Mouse (Mus musculus) activated CD4-positive, CD25-positive, alpha-beta regulatory T cell, adult 4 months (primary cell): ENCODE data around the gene Plekhm3. TPM values are rescaled to one million over a fixed set of nuclear protein-coding genes. Genes with fewer than 3 reads are reported as not detected.
"Not testable (repeated sequence)": the region's sequence is repeated elsewhere in the genome, so short reads cannot be mapped to it uniquely, and the experiment has no call there.

Source experiments
- ATAC-seq: one replicate; pipeline ENCODE4 v1.8.0; 2017
- polyA plus RNA-seq, 2 experiments: library from polyadenylated mRNA; unstranded; fragments of 100-300 nt; shearing (Covaris generic); gene quantifications; one replicate each; pipeline ENCODE4 v1.2.1; 2017

Plekhm3 gene
- polyA plus RNA-seq, result 10 to 100 TPM in 1 of 2 experiments, 1 to 10 TPM in 1; 6.3 to 11.3 TPM

DNA sequence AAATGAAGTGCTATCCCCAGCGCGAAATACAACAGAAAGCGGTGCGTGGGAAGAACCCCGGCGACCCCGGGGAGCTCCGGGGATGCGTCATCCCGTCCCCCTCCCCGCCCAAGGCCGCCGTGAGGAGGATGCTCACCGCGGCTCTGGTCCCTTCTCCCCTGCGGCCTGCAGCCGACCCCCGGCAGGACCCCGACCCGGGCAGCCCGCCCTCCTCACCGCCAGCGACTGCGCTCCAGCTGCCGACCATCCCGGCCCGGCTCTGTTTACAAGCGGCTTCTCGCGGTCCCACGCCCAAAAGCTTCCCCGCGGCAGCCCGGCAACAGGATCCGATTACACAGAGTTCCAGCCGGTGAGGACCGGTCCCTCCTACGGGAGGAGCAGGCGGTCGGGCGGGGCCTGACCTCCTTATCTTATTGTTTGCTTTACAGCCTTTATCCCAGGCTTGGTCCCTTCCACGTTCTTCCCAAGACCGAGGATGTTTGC, at the start of gene Plekhm3:
Plekhm3 (minus strand) TSS at position 346 of the 483 bp plus-strand sequence.
- ATAC-seq, result peak; percentile 64

DNA sequence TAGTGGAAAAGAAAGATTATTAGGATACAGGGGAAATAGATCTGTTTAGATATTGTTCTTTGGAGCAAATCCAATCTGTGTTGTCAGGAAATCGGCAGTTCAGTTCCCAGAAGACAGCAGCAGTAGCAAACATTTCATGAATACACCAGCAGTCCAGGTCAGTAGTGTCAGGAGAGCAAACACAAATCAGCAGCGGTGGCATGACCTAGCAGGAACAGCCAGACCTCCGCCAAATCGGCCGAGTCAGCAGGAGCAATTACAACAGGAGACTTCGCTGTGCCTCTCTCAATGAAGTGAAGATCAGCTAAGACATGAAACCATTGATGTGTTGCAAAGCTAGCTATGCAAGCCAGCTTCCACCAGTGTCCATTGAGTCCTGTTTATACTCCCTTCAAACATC, 49.0 kb upstream of the Plekhm3 start:
- ATAC-seq, result no peak

DNA sequence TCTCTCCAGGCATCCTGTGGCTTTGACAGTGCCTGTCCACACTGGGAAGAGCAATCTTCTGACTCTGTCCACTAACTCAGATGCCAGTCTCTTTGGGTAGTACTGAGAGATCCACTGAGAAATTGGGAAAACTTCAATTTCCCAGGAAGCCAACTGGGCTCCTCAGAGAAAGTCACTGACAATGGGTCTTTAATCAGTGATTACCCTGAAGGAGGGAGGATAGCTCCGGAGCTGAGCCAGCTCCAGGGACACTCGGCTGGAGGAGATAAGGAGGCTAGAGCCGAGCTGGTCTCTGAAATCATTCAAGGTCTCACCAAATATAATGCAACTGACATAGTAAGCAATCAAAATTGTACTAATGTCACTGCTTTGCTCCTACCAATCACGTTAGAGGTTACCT, 47.9 kb upstream of the Plekhm3 start:
- ATAC-seq, result no peak

DNA sequence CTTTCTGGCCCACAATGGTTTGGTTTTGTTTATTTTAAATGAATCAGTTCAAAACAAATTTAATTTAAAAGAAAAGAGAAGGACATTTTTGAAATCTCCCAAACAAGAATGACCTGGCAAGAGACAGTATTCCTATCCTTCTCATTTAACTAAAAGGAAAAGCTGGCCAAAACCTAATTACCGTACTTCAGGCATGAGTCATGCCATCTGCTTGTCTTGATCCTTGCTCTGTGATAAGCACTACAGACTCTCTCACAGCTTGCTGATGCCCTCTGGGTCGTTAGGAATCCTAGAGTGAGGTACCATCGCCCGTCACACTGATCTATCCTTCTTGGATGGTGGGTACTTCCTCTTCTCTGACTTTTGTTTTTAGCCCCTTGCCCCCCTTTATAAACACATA, 36.6 kb upstream of the Plekhm3 start:
- no peak for ATAC-seq

DNA sequence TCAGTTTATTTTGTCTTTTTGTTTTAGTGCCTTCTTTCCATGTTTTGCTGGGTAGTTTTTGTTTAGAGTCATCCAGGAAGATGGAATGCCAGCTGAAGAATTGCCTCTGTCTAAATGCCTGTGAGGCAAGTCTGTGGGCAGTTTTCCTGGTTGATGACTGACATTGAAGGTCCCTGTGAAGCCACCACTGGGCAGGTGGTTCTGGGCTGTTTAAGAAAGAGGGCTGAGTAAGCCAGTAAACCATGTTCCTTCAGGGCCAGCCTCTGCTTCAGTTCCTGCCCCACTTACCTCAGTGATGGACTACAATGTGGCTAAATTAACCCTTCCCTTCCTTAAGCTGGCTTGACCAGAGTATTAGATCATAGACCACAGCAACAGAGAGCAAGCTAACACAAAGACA, 31.6 kb upstream of the Plekhm3 start:
- ATAC-seq, result no peak

DNA sequence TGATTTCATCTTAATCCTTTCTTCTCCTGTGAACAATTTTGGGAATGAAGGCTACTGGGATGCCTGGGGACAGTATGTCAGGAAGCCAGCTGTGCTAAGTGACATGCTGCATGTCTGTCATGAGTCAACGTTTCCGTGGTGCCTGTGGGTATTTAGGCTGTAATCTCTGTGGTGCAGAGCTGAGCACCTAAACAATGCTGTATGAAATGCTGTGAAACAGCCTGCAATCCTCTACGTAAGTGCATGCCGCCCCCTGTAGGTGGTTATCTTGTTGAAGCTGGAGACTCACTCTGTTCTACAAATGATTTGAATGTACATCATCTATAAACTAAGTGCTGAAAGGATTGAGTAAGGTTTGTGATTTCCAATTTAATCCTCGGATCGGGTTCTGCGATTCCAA, 29.5 kb upstream of the Plekhm3 start:
- no peak for ATAC-seq

DNA sequence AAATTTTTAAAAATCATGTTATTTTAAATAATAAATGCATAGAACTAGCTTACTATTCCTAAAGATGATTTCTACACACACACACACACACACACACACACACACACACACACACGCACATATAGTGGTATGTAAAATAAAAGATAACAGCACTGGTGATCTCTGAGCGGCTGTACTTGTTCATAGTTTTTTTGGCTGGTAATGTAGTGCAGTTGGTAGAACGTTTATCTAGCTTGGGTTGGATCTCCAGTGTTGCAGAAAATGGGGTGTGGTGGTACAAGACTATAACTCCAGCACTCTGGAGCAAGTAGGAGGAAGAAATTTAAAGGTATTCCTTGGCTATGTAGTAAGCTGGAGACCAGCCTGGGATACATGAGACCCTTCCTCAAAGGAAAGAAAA, 26.6 kb upstream of the Plekhm3 start:
- ATAC-seq, result no peak

DNA sequence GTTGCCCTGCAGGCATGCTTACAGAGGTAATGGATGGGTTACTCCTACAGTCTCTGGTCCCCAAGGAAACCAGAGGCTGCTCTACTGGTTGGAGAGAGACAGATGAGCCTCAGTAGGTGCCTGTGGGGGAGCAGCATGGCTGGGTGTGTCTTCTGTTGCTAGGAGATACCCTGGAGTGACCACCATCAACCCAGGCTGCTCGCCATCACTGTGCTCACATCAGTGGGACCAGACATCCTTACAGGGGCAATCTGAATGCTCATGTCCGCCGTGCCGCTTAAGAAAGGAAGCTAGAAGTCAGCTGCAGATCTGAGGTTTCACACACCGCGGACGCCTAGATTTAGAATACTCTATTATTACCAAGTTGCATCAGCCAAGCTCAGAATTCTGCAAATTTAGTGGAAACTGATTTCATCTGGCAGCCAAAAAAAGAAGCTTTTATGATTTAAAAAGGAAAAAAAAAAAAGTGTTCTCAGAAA, 21.7 kb upstream of the Plekhm3 start:
- no peak for ATAC-seq

DNA sequence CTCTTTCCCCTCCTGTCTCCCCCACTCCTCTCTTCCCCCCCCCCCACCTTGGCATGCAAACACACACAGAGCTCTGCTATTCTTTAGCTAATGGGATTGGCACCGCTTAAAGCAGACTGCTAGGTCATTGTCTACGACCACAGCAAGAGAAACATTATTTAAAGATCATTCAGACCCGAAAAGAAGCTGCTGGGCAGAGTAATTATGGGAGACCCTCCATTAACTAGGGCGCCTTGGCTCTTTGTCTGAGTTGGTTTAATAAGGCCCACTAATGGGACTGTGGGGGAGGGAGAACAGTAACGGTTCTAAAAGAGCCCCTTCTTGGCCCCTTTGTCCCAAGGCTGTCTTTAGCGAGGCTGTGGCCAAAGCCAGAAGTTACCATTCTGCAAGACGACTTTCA, 18.7 kb upstream of the Plekhm3 start:
- ATAC-seq, result no peak

DNA sequence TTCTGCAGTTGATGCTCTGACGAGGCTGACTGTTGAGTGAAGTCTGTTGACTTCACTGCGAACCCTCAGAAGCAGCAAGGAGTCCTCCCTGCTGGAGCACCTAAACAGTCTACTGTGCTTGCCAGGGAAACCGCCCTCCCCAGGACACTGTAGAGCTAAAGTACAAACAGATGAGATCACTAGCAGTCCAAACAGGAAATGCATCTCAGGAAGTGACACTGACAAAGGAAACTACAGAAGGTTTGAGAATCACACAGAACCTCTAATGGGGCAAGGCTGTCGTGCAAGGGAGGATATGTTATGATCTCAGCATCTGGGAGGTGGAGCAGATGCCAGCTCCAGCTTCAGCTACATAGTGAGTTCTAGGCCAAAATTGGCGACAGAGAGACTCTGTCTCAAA, 14.1 kb upstream of the Plekhm3 start:
- peak; percentile 98 for ATAC-seq

DNA sequence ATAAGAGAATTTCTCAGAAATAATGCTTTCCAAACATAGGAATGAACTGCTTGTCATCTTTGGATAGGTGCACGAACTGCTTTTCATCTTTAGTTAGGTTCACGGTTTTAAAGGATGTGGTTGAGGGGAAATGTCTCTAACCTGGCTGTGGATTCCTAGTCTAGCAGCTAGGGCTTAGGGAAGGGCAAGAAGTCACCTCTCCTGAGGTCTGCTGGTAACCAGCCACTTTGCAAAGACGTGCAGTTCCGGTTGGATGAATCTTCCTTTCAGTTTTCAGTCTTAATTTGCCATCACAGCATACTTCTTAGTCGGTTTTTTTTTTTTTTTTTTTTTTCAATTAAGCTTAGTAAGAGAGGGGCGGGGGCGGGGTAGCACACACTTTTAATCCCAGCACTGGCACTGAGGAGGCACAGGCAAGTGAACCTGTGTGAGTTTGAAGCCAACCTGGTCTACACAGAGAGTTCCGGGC, 431 bp upstream of the Plekhm3 start:
- ATAC-seq, result peak; percentile 62

DNA sequence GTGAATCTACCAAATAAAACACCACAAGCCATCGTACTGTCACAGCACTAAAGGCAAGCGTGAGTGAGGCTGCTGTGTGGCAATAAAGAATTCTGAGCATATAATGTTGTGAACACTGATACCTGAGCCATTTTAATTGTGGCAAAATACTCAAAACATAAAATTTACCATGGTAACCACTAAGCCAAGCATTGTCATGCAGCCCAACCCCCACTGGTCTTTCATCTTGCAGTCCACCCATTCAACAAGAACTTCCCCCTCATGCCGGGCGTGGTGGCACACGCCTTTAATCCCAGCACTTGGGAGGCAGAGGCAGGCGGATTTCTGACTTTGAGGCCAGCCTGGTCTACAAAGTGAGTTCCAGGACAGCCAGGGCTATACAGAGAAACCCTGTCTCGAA, 1.8 kb downstream of the Plekhm3 start:
- ATAC-seq, result not testable (repeated sequence)

DNA sequence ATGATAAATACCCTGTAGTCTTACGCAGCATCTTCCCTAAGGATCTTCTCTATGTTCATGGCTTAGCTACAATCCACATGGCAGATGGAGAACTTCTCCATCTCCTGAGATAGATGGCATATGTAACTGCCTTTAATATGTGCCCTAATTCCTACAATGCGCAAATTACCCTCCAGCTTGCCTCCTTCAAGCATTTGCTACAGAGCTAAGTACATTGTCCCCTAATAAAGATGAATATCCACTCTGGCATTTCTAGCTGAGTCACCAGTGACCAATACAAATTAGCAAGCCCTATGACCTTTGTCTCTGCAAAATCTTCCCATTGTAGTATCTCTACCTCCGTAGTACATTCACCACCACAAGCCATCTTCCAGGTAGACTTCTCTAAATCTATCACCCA, 6.4 kb downstream of the Plekhm3 start:
- ATAC-seq, result no peak

DNA sequence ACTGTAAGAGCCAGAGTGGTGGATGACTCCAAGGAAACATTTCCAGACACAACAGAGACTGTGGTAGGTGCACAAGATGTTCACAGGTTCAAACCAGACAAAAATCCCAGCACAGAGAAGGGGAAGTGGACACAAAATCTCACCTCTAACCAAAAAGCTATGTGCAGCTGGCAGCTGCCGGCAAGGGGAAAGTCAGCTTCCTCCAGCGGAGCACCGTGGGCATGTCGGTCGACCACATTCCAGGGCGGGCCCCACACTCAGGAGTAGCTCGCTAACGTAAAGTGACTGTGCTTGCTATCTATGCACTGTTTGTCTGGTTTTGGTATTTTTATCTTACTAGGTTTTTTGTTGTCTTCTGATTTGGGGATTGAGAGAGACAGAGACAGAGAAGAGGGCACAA, 7.2 kb downstream of the Plekhm3 start:
- ATAC-seq, result peak; percentile 59

DNA sequence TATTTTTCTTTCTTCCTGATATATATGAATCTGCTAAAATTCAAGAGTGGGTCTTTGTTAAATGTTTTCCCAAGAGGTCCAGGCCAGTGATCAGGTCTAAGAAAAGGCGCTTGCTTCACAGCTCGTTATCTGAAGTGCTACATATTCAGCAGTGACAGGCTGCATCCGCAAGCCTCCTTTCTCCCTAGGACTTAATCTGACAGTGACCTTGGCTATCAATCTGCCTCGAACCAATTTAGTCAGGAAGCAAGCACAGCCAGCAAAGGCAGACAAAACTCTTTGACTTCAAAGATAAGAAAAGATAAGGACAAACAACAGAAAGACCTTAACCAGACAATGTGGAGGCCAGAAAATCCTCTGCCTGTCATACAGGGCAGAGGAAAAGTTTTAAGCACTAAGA, 10.5 kb downstream of the Plekhm3 start:
- no peak for ATAC-seq

DNA sequence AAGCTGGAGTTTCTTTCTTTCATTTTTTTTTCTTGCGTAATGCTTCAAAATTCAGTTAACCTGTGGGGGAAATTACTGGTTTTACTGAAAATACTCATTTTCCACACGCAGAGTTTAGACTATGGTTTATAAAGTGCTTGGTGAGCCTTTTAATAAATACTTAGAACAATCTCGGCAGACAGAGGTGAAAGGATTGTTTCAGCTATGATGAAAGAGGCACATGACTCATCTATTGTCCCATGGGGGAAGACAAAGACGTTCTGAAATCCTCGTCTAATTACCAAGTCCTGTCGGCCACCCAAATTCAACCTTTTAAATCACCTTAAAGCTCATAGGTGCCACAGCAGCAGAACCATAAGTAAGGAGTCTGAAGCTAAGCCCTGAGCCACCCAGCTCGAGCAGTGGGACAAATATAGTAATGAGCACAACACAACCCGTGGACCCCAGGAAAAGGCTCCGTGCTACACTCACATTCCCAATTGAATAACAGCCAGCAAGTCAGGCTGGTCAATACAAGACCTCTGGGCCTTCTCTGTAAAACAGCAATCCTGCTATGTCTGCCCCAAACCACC, 11.3 kb downstream of the Plekhm3 start:
- no peak for ATAC-seq

DNA sequence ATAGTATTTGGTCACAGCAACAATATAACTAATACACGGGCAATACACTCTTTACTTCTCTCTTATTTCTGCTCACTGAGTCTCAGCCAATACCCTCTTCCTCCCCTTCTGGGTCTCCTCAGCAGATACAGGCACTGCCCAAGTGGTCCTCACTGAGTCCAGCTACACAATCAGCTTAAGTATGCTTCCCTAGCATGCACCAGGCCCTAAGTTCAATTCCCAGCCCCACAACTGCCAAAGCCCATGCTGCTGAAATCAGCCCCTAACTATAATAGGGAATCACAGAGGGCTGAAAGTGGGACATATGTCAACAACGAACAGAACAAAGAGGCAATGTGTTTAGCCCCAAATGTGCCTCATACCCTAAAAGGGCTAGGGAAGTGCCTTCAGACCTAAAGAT, 11.9 kb downstream of the Plekhm3 start:
- ATAC-seq, result no peak

DNA sequence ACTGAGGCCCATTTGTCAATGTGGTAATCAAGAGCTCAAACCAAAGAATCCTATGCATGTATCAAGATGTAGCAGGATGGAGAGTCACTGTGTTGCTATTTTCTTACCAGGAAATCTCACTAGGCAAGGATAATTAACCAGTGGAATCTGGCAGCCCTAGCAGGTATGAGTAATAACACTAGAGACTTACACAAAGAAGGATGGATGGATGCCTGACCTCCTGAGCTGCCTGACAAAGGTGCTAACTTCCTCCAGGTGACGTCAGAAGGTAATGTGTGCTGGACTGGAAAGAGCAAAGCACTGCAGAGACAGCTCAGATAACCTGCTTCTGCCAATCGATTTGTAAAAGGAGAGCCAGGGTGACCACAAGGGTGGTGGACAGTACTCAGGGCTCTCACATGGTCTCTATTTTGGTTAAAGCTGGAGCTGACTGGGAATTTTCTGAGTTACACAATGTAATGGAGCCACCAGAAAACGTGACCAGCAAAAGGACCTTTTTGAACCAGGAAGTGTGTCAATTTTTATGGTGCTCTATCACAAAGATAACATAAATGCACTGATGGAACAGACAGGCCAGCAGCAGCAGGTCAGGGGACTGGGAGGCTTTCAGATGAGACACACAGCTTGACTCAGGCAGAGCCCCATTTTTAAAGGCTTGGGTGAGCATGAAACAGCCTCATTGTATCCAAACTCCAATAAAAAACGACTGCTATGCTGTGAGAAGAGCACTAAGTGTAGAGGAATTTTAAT, 14.4 kb downstream of the Plekhm3 start:
- ATAC-seq, result no peak

DNA sequence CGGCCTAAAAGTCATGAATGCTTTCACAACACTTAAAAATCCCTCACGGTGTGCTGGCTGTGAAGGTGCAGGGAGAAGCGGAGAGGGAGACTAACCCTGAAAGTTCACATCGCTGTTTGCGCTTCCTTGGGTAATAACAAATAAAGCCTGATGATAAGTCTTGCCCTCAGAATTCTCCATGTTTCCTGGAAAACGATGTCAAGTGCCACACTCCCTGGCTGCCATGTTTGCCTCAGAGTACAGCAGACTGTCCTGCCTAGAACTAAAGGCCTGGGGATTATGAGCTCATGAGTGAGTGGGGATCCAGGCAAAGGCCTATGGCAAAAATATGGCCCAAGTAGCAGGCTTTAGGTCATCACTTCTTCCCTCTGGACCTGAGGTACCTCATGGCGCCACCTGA, 17.7 kb downstream of the Plekhm3 start:
- no peak for ATAC-seq

DNA sequence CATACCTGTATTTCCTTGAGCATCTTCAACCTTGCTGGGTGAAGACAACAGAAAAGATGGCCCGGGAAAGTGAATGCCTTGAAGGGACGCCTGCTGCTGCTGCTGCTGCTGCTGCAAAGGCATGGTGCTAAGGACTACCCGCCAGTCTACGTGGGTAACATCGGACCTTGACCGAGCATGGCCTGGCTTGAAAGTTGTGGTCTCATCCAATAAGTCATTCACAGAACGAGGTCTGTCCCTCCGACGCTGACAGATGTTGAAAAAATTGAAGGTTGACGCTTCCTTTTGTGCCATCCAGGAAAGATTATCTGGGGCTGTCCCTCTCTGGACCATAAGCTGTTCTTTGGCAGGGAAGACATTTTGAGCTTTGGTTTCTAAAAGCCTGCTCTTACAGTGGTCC, 18.9 kb downstream of the Plekhm3 start:
- no peak for ATAC-seq

DNA sequence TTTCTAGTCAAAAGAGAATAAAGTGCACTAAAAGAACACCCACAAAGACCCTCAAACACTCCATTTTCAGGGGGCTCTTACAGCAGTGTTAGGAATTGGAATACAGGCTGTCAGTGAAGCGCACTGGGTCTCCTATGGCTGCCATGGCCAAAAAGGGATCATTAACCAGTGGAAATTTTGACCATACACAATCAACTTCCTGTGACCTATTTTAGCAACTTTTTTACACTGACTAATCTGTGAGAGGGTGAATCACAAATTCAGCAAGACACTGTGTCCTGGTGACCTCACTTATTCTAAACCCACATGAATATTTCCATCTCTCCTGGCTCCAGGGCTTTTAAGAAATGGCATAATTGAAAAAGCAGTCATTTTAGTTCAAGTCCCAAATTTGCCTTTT, 23.7 kb downstream of the Plekhm3 start:
- no peak for ATAC-seq

DNA sequence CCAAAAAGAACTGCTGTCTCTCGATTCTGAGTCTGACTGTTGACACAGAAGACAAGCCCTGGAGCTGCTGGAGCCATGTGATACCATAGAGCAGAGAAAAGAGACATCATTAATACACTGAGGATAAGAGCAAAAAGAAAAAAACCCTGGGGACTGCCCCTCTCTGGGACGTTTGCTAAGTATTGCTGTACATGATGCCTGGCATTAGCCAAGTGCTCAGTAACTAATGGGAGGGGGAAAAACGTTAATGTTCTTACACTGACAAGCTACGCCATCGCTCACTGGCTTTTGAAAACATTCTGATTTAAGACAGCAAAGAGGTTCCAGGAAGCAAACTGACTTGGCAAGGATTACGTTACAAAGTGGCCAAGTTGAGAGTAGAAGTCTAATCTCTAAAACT, 26.5 kb downstream of the Plekhm3 start:
- ATAC-seq, result no peak

DNA sequence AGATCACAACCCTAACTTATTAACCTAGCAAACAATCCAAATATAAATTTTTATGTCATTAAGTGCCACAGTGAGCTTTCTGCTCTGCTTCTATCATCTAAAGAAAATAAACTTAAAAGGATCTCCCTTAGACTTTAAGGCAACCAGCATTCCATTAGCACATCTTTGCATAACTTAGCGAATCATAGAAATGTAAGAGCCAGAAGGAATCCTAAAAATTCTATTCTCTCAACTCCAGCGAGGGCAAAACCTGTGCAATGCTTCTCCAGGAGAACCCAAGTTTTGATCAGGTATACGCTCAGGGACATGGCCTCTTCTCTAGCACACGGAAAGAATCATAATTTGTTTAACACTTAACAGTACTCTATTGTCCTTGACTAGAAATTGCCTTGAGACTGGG, 27.0 kb downstream of the Plekhm3 start:
- ATAC-seq, result no peak

DNA sequence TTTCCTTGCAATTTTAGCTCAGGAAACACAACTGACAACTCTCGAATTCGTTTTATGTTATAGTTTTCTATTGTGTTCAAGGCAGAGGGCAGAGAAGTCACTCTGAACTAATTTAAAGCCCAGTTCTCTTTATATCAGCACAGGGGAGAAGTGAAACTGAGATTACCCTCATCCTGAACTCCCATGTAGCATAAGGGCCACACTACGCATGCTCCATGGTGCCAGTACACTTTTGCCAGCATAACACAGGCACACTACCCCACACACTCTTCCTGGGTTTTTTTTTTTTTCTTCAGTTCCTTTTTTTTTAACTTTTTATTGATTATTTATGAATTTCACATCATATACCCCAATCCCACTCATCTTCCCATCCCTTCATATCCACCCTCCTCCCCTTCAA, 28.1 kb downstream of the Plekhm3 start:
- no peak for ATAC-seq
